In the genomic region with DNA sequence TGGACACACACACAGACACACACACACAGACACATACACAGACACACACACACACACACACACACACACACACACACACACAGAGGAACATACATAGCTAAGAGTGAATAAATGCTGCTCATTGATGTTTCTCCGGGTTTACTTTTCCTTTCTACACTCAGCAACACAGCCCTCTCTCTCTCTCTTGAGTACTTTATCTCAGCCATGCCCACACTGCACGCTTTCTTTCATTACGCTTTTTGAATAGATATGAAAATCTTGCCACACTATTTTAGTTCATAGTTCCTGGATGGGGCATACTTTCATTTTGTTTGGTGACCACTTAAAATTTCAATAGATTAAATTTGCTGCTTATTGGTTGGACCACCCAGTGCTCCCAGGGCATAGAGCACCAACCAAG, we compare ENCODE assay signal across 34 mouse cellular contexts. TPM values are rescaled to one million over a fixed set of nuclear protein-coding genes. Genes with fewer than 3 reads are reported as not detected.
DNase-seq lines count a peak whose midpoint lies in the region; ATAC-seq and TF ChIP-seq lines count a peak whose summit lies in the region.
"Had no signal": no experiment of that assay in that cellular context is flagged by ENCODE, and none has a peak within 500 bp of the region (broad histone marks: within the 10 kb centered on the region; RNA-seq: fewer than 3 reads in every experiment).

No protein-coding gene starts in this region.

- peak; percentile 40 for DNase-seq in MEL (ENCODE audit: low read depth, low spot score)
- no peak for DNase-seq in right cerebral cortex, postnatal 36 days (ENCODE audit: low spot score in 2 of 2)
- no peak for DNase-seq in thymus, adult 18-20 months
- DNase-seq: adrenal gland, postnatal 10 days; adrenal gland, postnatal 36 days; cerebellum, adult 11-12 months; cerebellum, adult 8-10 months; cerebellum, postnatal 10 days; cerebellum, postnatal 36 days; embryo, embryonic 11 days; gastrocnemius, postnatal 25 days; heart, adult 18-20 months had no signal

- H3K9ac ChIP-seq in MEL (ENCODE audit: control insufficient read depth, low read depth, low read length, poor library complexity, severe bottlenecking) = peak overlapping the region; percentile 33; the same call in 1 of the 2 replicates
- H3K9ac ChIP-seq: embryonic facial prominence, embryonic 13.5 days; forebrain, embryonic 12.5 days; forebrain, embryonic 15.5 days; heart, embryonic 12.5 days; hindbrain, embryonic 12.5 days; hindbrain, embryonic 15.5 days had no signal

- peak in 1 of 2 experiments; percentile 37; a peak in 2 of 4 replicates for TF ChIP-seq EP300 in MEL (IDR thresholded peaks at IDR 0.05; ENCODE audit: low read depth in 1 of 2, low read length in 2 of 2)

- H3K36me3 ChIP-seq in megakaryocyte, embryonic 14.5 days (replicated peaks; ENCODE audit: low read length) = peaks cover 14% of the 10 kb centered on the region
- H3K36me3 ChIP-seq in MEL (ENCODE audit: control insufficient read depth in 1 of 2, insufficient read depth in 2 of 2, low read length in 2 of 2) = peaks cover 0 to 40% of the 10 kb centered on the region in 2 experiments; a peak in 2 of 4 replicates
- H3K36me3 ChIP-seq: embryonic facial prominence, embryonic 10.5 days; embryonic facial prominence, embryonic 13.5 days; forebrain, embryonic 12.5 days; forebrain, embryonic 15.5 days; heart, embryonic 12.5 days; hindbrain, embryonic 12.5 days; hindbrain, embryonic 15.5 days had no signal

- H3K4me1 ChIP-seq in megakaryocyte, embryonic 14.5 days = peaks cover 69% of the 10 kb centered on the region
- H3K4me1 ChIP-seq in MEL (ENCODE audit: control insufficient read depth in 1 of 2, insufficient read depth in 2 of 2, low read length in 2 of 2) = peaks cover 21 to 27% of the 10 kb centered on the region in 2 experiments
- H3K4me1 ChIP-seq in bone marrow macrophage, adult 2 months (ENCODE audit: control insufficient read depth, insufficient read depth, low read length) = peaks cover 33% of the 10 kb centered on the region
- H3K4me1 ChIP-seq: embryonic facial prominence, embryonic 10.5 days; embryonic facial prominence, embryonic 13.5 days; forebrain, embryonic 12.5 days; forebrain, embryonic 15.5 days; heart, embryonic 12.5 days; hindbrain, embryonic 12.5 days; hindbrain, embryonic 15.5 days had no signal

- TF ChIP-seq CTCF in MEL (IDR thresholded peaks at IDR 0.05 in 2 of 3, conservative IDR thresholded peaks at IDR 0.05 in 1 of 3; ENCODE audit: control insufficient read depth in 1 of 3, insufficient read depth in 1 of 3, low read depth in 2 of 3, low read length in 3 of 3, poor library complexity in 1 of 3, severe bottlenecking in 1 of 3) = no peak
- no peak for TF ChIP-seq CTCF in bone marrow macrophage, adult 2 months (IDR thresholded peaks at IDR 0.05; ENCODE audit: low read depth, low read length)

- no peaks in the 10 kb centered on the region for H3K79me2 ChIP-seq in MEL (ENCODE audit: control insufficient read depth, insufficient read depth, low read length, poor library complexity)

- H3K27ac ChIP-seq in MEL (ENCODE audit: control insufficient read depth, low read depth, low read length) = no peak overlapping the region
- H3K27ac ChIP-seq in bone marrow macrophage, adult 2 months (ENCODE audit: insufficient read depth, low read depth, low read length) = peak overlapping the region; percentile 91
- H3K27ac ChIP-seq: embryonic facial prominence, embryonic 10.5 days; embryonic facial prominence, embryonic 13.5 days; forebrain, embryonic 12.5 days; forebrain, embryonic 15.5 days; hindbrain, embryonic 12.5 days; hindbrain, embryonic 15.5 days had no signal

- TF ChIP-seq POLR2A in MEL (IDR thresholded peaks at IDR 0.05; ENCODE audit: control insufficient read depth in 1 of 2, insufficient read depth in 1 of 2, low read depth in 1 of 2, low read length in 2 of 2, poor library complexity in 1 of 2) = no peak
- no peak for TF ChIP-seq POLR2A in bone marrow macrophage, adult 2 months (IDR thresholded peaks at IDR 0.05; ENCODE audit: borderline replicate concordance, low read depth, low read length)

- no peaks in the 10 kb centered on the region for H3K27me3 ChIP-seq in megakaryocyte, embryonic 14.5 days (replicated peaks)
- no peaks in the 10 kb centered on the region for H3K27me3 ChIP-seq in MEL (ENCODE audit: control insufficient read depth in 1 of 2, insufficient read depth in 2 of 2, low read length in 2 of 2)
- H3K27me3 ChIP-seq: embryonic facial prominence, embryonic 13.5 days; forebrain, embryonic 12.5 days; forebrain, embryonic 15.5 days; heart, embryonic 12.5 days; hindbrain, embryonic 12.5 days; hindbrain, embryonic 15.5 days had no signal

- peak overlapping the region; percentile 81 for H3K4me3 ChIP-seq in megakaryocyte, embryonic 14.5 days (replicated peaks)
- H3K4me3 ChIP-seq in MEL (ENCODE audit: control insufficient read depth in 1 of 2, insufficient read depth in 1 of 2, low read depth in 2 of 2, low read length in 2 of 2) = peak overlapping the region; percentile 28 to 43
- H3K4me3 ChIP-seq in bone marrow macrophage, adult 2 months (ENCODE audit: insufficient read depth, low read length) = peak overlapping the region; percentile 59
- H3K4me3 ChIP-seq: embryonic facial prominence, embryonic 10.5 days; embryonic facial prominence, embryonic 13.5 days; erythroblast, embryonic 14.5 days; forebrain, embryonic 12.5 days; forebrain, embryonic 15.5 days; heart, embryonic 12.5 days; hindbrain, embryonic 12.5 days; hindbrain, embryonic 15.5 days had no signal

- H3K9me3 ChIP-seq in megakaryocyte, embryonic 14.5 days = 0 out of 2 replicates have a peak, but pooled peaks cover 2% of the 10 kb centered on the region
- H3K9me3 ChIP-seq in MEL (replicated peaks; ENCODE audit: insufficient read depth, low read length) = no peaks in the 10 kb centered on the region
- H3K9me3 ChIP-seq: embryonic facial prominence, embryonic 10.5 days; embryonic facial prominence, embryonic 13.5 days; forebrain, embryonic 12.5 days; forebrain, embryonic 15.5 days; hindbrain, embryonic 12.5 days; hindbrain, embryonic 15.5 days had no signal

- no peak for ATAC-seq in megakaryocyte, adult 5-6 weeks (ENCODE audit: poor library complexity, severe bottlenecking)
- ATAC-seq: CD4-positive, CD25-positive, alpha-beta regulatory T cell, adult 4 months; forebrain, embryonic 15.5 days; Patski had no signal

- TF ChIP-seq RAD21 in MEL (IDR thresholded peaks at IDR 0.05; ENCODE audit: low read depth, low read length) = no peak

TF ChIP-seq in MEL, 35 proteins besides CTCF, POLR2A, EP300 and RAD21:
- 0 out of 2 replicates have a peak, but pooled peaks have one; percentile 16 for TF ChIP-seq TCF12 (IDR thresholded peaks at IDR 0.05; ENCODE audit: low read depth, low read length)
- 0 out of 2 replicates have a peak, but pooled peaks have one; percentile 23 for TF ChIP-seq MXI1 (IDR thresholded peaks at IDR 0.05; ENCODE audit: low read depth, low read length)
- no peak for TF ChIP-seq USF2 (IDR thresholded peaks at IDR 0.05; ENCODE audit: borderline replicate concordance in 1 of 2, insufficient read depth in 1 of 2, low read depth in 1 of 2, low read length in 2 of 2)
- TF ChIP-seq NELFE (IDR thresholded peaks at IDR 0.05; ENCODE audit: low read depth, low read length) = no peak
- peak; percentile 19; the same call in 1 of the 2 replicates for TF ChIP-seq BHLHE40 (IDR thresholded peaks at IDR 0.05; ENCODE audit: borderline replicate concordance, low read depth, low read length)
- 0 out of 2 replicates have a peak, but pooled peaks have one; percentile 37 for TF ChIP-seq GATA1 (IDR thresholded peaks at IDR 0.05; ENCODE audit: low read depth, low read length)
- peak; percentile 58 for TF ChIP-seq ETS1 (IDR thresholded peaks at IDR 0.05; ENCODE audit: low read depth, low read length)

RNA-seq across cellular contexts. Expression of gene Clec4d, which starts 2.3 kb away (rescaled TPM):
- 4.7 TPM in 1 of 2 replicates, not detected in the other for polyA plus RNA-seq in megakaryocyte, embryonic 14.5 days (2012; ENCODE audit: insufficient read depth, low replicate concordance)
- 45.3 and 55.3 TPM in 2 replicates for total RNA-seq in megakaryocyte, adult 5-6 weeks (2015)
- total RNA-seq in megakaryocyte, adult 5-6 weeks (2017) = 31.2 and 42.5 TPM in 2 replicates
- 2.0 and 5.5 TPM in 2 replicates for total RNA-seq in MEL (2012; rRNA removed)
- 1 to 10 TPM in 1 of 2 experiments, not detected in 1; 5.6 TPM for polyA plus RNA-seq in MEL (2012; ENCODE audit: insufficient read depth in 1 of 2, insufficient read length in 2 of 2, low read depth in 1 of 2, low replicate concordance in 2 of 2, missing spikeins in 1 of 2)
- polyA plus RNA-seq in bone marrow macrophage, adult 2 months (2012; ENCODE audit: insufficient read depth, insufficient read length, missing spikeins) = 1,180 and 1,280 TPM in 2 replicates
- total RNA-seq: gastrocnemius, adult 8-10 months; gastrocnemius, postnatal 25 days had no signal
- polyA plus RNA-seq: CD4-positive, CD25-positive, alpha-beta regulatory T cell, adult 4 months; cortical plate, adult 2 months; embryonic facial prominence, embryonic 10.5 days; embryonic facial prominence, embryonic 13.5 days; erythroblast, embryonic 14.5 days; forebrain, embryonic 12.5 days; forebrain, embryonic 15.5 days; heart, embryonic 12.5 days; hindbrain, embryonic 12.5 days; hindbrain, embryonic 15.5 days; Patski had no signal

RNA-seq across cellular contexts. Expression of gene Clec4e, which starts 25.5 kb away (rescaled TPM):
- 1.0 TPM in 1 of 2 replicates, not detected in the other for polyA plus RNA-seq in megakaryocyte, embryonic 14.5 days (2012; ENCODE audit: insufficient read depth, low replicate concordance)
- total RNA-seq in megakaryocyte, adult 5-6 weeks (2015) = 44.8 and 44.9 TPM in 2 replicates
- 43.8 TPM in 2 replicates for total RNA-seq in megakaryocyte, adult 5-6 weeks (2017)
- 0.10 and 0.23 TPM in 2 replicates for total RNA-seq in MEL (2012; rRNA removed)
- polyA plus RNA-seq in MEL (2012; ENCODE audit: insufficient read depth in 1 of 2, insufficient read length in 2 of 2, low read depth in 1 of 2, low replicate concordance in 2 of 2, missing spikeins in 1 of 2) = under 1 TPM in 1 of 2 experiments, not detected in 1; 0.40 TPM
- polyA plus RNA-seq in bone marrow macrophage, adult 2 months (2012; ENCODE audit: insufficient read depth, insufficient read length, missing spikeins) = 30.8 and 49.5 TPM in 2 replicates
- total RNA-seq: gastrocnemius, adult 8-10 months; gastrocnemius, postnatal 25 days had no signal
- polyA plus RNA-seq: brain, embryonic 14.5 days; C2C12; cortical plate, adult 2 months; embryonic facial prominence, embryonic 10.5 days; embryonic facial prominence, embryonic 13.5 days; erythroblast, embryonic 14.5 days; forebrain, embryonic 12.5 days; forebrain, embryonic 15.5 days; hindbrain, embryonic 12.5 days; Patski had no signal

RNA-seq across cellular contexts. Expression of gene Clec4n, which starts 34.6 kb away (rescaled TPM):
- polyA plus RNA-seq in megakaryocyte, embryonic 14.5 days (2012; ENCODE audit: insufficient read depth, low replicate concordance) = 8.3 TPM in 1 of 2 replicates, not detected in the other
- 1.5 and 2.3 TPM in 2 replicates for total RNA-seq in megakaryocyte, adult 5-6 weeks (2015)
- total RNA-seq in megakaryocyte, adult 5-6 weeks (2017) = 2.4 and 2.5 TPM in 2 replicates
- not detected in 2 replicates for total RNA-seq in MEL (2012; rRNA removed)
- not detected for polyA plus RNA-seq in MEL (2012; ENCODE audit: insufficient read depth in 1 of 2, insufficient read length in 2 of 2, low read depth in 1 of 2, low replicate concordance in 2 of 2, missing spikeins in 1 of 2)
- 161 and 162 TPM in 2 replicates for polyA plus RNA-seq in bone marrow macrophage, adult 2 months (2012; ENCODE audit: insufficient read depth, insufficient read length, missing spikeins)
- total RNA-seq: gastrocnemius, postnatal 25 days had no signal
- polyA plus RNA-seq: C2C12; embryonic facial prominence, embryonic 10.5 days; erythroblast, embryonic 14.5 days; Patski had no signal

RNA-seq across cellular contexts. Expression of gene Vmn2r19, which starts 43.9 kb away (rescaled TPM):
- not detected in 2 replicates for polyA plus RNA-seq in megakaryocyte, embryonic 14.5 days (2012; ENCODE audit: insufficient read depth, low replicate concordance)
- total RNA-seq in megakaryocyte, adult 5-6 weeks (2015) = not detected in 2 replicates
- total RNA-seq in megakaryocyte, adult 5-6 weeks (2017) = not detected in 2 replicates
- total RNA-seq in MEL (2012; rRNA removed) = not detected in 2 replicates
- not detected for polyA plus RNA-seq in MEL (2012; ENCODE audit: insufficient read depth in 1 of 2, insufficient read length in 2 of 2, low read depth in 1 of 2, low replicate concordance in 2 of 2, missing spikeins in 1 of 2)
- polyA plus RNA-seq in bone marrow macrophage, adult 2 months (2012; ENCODE audit: insufficient read depth, insufficient read length, missing spikeins) = not detected in 2 replicates
- total RNA-seq: adrenal gland, adult 18-20 months; adrenal gland, postnatal 10 days; adrenal gland, postnatal 36 days; gastrocnemius, adult 8-10 months; gastrocnemius, postnatal 25 days; heart, adult 18-20 months; heart, postnatal 25 days; hematopoietic stem cell, adult 5-6 weeks had no signal
- polyA plus RNA-seq: brain, embryonic 14.5 days; C2C12; CD4-positive, CD25-positive, alpha-beta regulatory T cell, adult 4 months; cortical plate, adult 2 months; embryonic facial prominence, embryonic 10.5 days; embryonic facial prominence, embryonic 13.5 days; erythroblast, embryonic 14.5 days; forebrain, embryonic 12.5 days; forebrain, embryonic 15.5 days; gonadal fat pad, adult 2 months; heart, embryonic 12.5 days; heart, embryonic 16.5 days; hindbrain, embryonic 12.5 days; hindbrain, embryonic 15.5 days; Patski had no signal

Comparison
In these comparisons a context has a peak if more than half of its experiments do, and no peak if none do; other contexts are left out.
1. RNA of gene Clec4d, which starts 2.3 kb away (polyA plus RNA-seq): 1,180 to 1,280 TPM in bone marrow macrophage, adult 2 months; 5.6 TPM in MEL and 4.7 TPM in megakaryocyte, embryonic 14.5 days; every median in the first group is over 100 times any median in the second.
2. RNA of gene Clec4e, which starts 25.5 kb away (polyA plus RNA-seq): 30.8 to 49.5 TPM in bone marrow macrophage, adult 2 months; 1.0 TPM in megakaryocyte, embryonic 14.5 days and 0.40 TPM in MEL; every median in the first group is over 10 times any median in the second.
3. RNA of gene Clec4n, which starts 34.6 kb away (polyA plus RNA-seq): 161 to 162 TPM in bone marrow macrophage, adult 2 months; 8.3 TPM in megakaryocyte, embryonic 14.5 days and not detected in MEL; every median in the first group is over 10 times any median in the second.
4. Peak in every context shown above with its lines, with median percentiles within 50 percentile points of each other: H3K4me3 ChIP-seq.